Comparison of ENCODE assay signal across 12 mouse cellular contexts in genomic region chr16:15339051-15339450, GRCm38 (mm10). TPM values are rescaled to one million over a fixed set of nuclear protein-coding genes. Genes with fewer than 3 reads are reported as not detected.
DNase-seq lines count a peak whose midpoint lies in the region; ATAC-seq lines count a peak whose summit lies in the region.
"Had no signal": no experiment of that assay in that cellular context is flagged by ENCODE, and none has a peak within 500 bp of the region (broad histone marks: within the 10 kb centered on the region; RNA-seq: fewer than 3 reads in every experiment).

No protein-coding gene starts in this region.

- no peak for DNase-seq in frontal cortex, postnatal 10 days (ENCODE audit: low spot score in 2 of 2)
- peak; percentile 15 to 31 for DNase-seq in left cerebral cortex, postnatal 10 days (ENCODE audit: extremely low spot score in 1 of 2, low spot score in 2 of 2)
- no peak for DNase-seq in left cerebral cortex, adult 8-10 months (ENCODE audit: low spot score in 2 of 2)
- DNase-seq in brain, adult 2 months (ENCODE audit: low read depth, low spot score): peak; percentile 71
- peak; percentile 54 for DNase-seq in lung, postnatal 14 days
- DNase-seq in layer of hippocampus, adult 9-10 months (ENCODE audit: low spot score): no peak
- DNase-seq: adrenal gland, adult 8-10 months had no signal

- intact Hi-C loops in left cerebral cortex, postnatal 10 days (cut with DNase I): no loop called here

- ATAC-seq in frontal cortex, adult (ENCODE audit: low TSS enrichment): peak; percentile 86
- ATAC-seq: CD4-positive, CD25-positive, alpha-beta regulatory T cell, adult 4 months had no signal

RNA-seq across cellular contexts. Expression of gene Gm21897, which starts 21.8 kb away (rescaled TPM):
- not detected for total RNA-seq in left cerebral cortex, postnatal 10 days (2021)
- total RNA-seq in left cerebral cortex, adult 8-10 months (2022): not detected
- total RNA-seq: adrenal gland, adult 8-10 months; gastrocnemius, adult 8-10 months; left cerebral cortex, postnatal 14 days; megakaryocyte progenitor cell, adult 5-6 weeks had no signal

Comparison
In these comparisons a context has a peak if more than half of its experiments do, and no peak if none do; other contexts are left out.
1. DNase-seq: peak in left cerebral cortex, postnatal 10 days (2 of 2), brain, adult 2 months (single experiment) and lung, postnatal 14 days (single experiment); none in frontal cortex, postnatal 10 days (0 of 2), left cerebral cortex, adult 8-10 months (0 of 2) and layer of hippocampus, adult 9-10 months (single experiment).